Mouse (Mus musculus) myocyte (in vitro differentiated cells): ENCODE results near the gene Myo1d.
A peak's percentile ranks its signal among the peaks of the same experiment; 100 is the strongest.

Experiments used
- CEBPB ChIP-seq: IDR thresholded peaks from 2 replicates; pipeline ENCODE4 v1.6.1; 2011; ENCODE audit warnings: mild to moderate bottlenecking, moderate library complexity; ENCODE audit not compliant: poor library complexity, insufficient read depth, severe bottlenecking
- E2F4 ChIP-seq: IDR thresholded peaks from one replicate; pipeline ENCODE4 v1.6.1; 2011; ENCODE audit warnings: mild to moderate bottlenecking, control low read depth, moderate library complexity; ENCODE audit not compliant: insufficient read depth
- MAX ChIP-seq: IDR thresholded peaks from one replicate; pipeline ENCODE4 v1.6.1; 2011; ENCODE audit warnings: low read depth, mild to moderate bottlenecking, control low read depth
- MYOD1 ChIP-seq, 3 experiments: IDR thresholded peaks; one replicate each; pipeline ENCODE4 v1.6.1; 2011; ENCODE audit warnings: control low read depth in 2 of 3, low read depth in 2 of 3, mild to moderate bottlenecking in 2 of 3, moderate library complexity in 1 of 3; ENCODE audit not compliant: insufficient read length in 2 of 3, control insufficient read depth in 1 of 3
- MYOG ChIP-seq, 3 experiments: IDR thresholded peaks; one replicate each; pipeline ENCODE4 v1.6.1; 2011; ENCODE audit warnings: control low read depth in 2 of 3, low read depth in 2 of 3, mild to moderate bottlenecking in 2 of 3; ENCODE audit not compliant: insufficient read length in 2 of 3, control insufficient read depth in 1 of 3, insufficient read depth in 1 of 3
- POLR2A ChIP-seq: IDR thresholded peaks from one replicate; pipeline ENCODE4 v1.6.1; 2011; ENCODE audit warnings: low read depth, mild to moderate bottlenecking, control low read depth, moderate library complexity; ENCODE audit not compliant: insufficient read length
- POLR2AphosphoS2 ChIP-seq: IDR thresholded peaks from one replicate; pipeline ENCODE4 v1.6.1; 2011; ENCODE audit warnings: low read depth, control low read depth; ENCODE audit not compliant: insufficient read length
- REST ChIP-seq: IDR thresholded peaks from one replicate; pipeline ENCODE4 v1.6.1; 2011; ENCODE audit warnings: mild to moderate bottlenecking, control low read depth, moderate library complexity; ENCODE audit not compliant: insufficient read depth, insufficient read length
- TCF12 ChIP-seq: IDR thresholded peaks from one replicate; pipeline ENCODE4 v1.6.1; 2011; ENCODE audit warnings: mild to moderate bottlenecking, control low read depth; ENCODE audit not compliant: poor library complexity, insufficient read depth, severe bottlenecking
- TCF3 ChIP-seq: IDR thresholded peaks from one replicate; pipeline ENCODE4 v1.6.1; 2011; ENCODE audit warnings: low read depth, control low read depth; ENCODE audit not compliant: insufficient read length
- USF1 ChIP-seq: IDR thresholded peaks from one replicate; pipeline ENCODE4 v1.6.1; 2011; ENCODE audit warnings: low read depth, mild to moderate bottlenecking, control low read depth, moderate library complexity

DNA sequence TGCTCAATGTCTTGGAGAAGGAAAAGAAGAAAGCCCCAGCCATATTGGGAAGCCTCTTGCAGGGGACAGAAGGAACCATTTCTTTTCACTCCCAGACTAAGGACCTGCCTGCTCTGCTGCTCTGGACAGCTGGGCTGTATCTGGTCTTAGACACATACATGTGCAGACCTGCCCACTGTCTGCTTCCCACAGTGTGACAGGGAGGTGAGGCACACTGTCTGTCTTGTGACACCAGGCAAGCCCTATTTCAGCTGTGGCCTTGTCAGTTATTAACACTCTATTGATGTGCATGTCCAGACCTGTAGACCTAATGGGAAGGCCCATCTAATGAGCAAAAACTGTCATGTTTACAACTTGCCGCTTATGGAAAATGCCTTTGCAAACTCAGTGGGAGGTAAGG is 264.5 kb downstream of the Myo1d start:
- no peak for TF ChIP-seq MAX
- TF ChIP-seq CEBPB, result no peak
- no peak for TF ChIP-seq POLR2A
- no peak for TF ChIP-seq USF1
- no peak for TF ChIP-seq E2F4
- peak in 2 of 3 experiments; percentile 23 to 70 for TF ChIP-seq MYOD1 (IDR thresholded peaks at IDR 0.05; ENCODE audit: control insufficient read depth in 1 of 3, insufficient read length in 2 of 3, low read depth in 2 of 3)
- TF ChIP-seq MYOG (IDR thresholded peaks at IDR 0.05; ENCODE audit: control insufficient read depth in 1 of 3, insufficient read depth in 1 of 3, insufficient read length in 2 of 3, low read depth in 2 of 3), result peak in 1 of 3 experiments; percentile 66
- TF ChIP-seq TCF3, result no peak
- no peak for TF ChIP-seq REST
- TF ChIP-seq TCF12, result peak; percentile 2
- TF ChIP-seq POLR2AphosphoS2, result no peak
